Mouse (Mus musculus) thymus, postnatal 4 days (tissue): ENCODE measurements around the gene Atp12a.

Source experiments
- DNase-seq: peaks from one replicate; pipeline ENCODE4 v3.0.0; 2021

The Atp12a gene

GRCm38 (mm10) chr14:56364711-56365237 lies at the start of gene Atp12a:
Gene Atp12a (plus strand): TSS chr14:56365068.
- DNase-seq, result peak; percentile 11

- DNase-seq, result no peak
Observed at GRCm38 (mm10) chr14:56315519-56315918, 49.3 kb upstream of the Atp12a start.

- DNase-seq, result no peak
Observed at GRCm38 (mm10) chr14:56316333-56316732, 48.5 kb upstream of the Atp12a start.

GRCm38 (mm10) chr14:56322982-56323381 lies 41.9 kb upstream of the Atp12a start:
- DNase-seq, result no peak

- no peak for DNase-seq
Observed at GRCm38 (mm10) chr14:56325038-56325437, 39.8 kb upstream of the Atp12a start.

GRCm38 (mm10) chr14:56333700-56334099 lies 31.2 kb upstream of the Atp12a start:
- no peak for DNase-seq

GRCm38 (mm10) chr14:56334437-56334836 lies 30.4 kb upstream of the Atp12a start:
- no peak for DNase-seq

- DNase-seq, result no peak
Observed at GRCm38 (mm10) chr14:56336032-56336431, 28.8 kb upstream of the Atp12a start.

GRCm38 (mm10) chr14:56337075-56337474 lies 27.8 kb upstream of the Atp12a start:
- no peak for DNase-seq

GRCm38 (mm10) chr14:56337696-56338095 lies 27.2 kb upstream of the Atp12a start:
- DNase-seq, result no peak

- no peak for DNase-seq
Observed at GRCm38 (mm10) chr14:56338882-56339442, 25.9 kb upstream of the Atp12a start.

GRCm38 (mm10) chr14:56348704-56349103 lies 16.2 kb upstream of the Atp12a start:
- DNase-seq, result no peak

GRCm38 (mm10) chr14:56349541-56349940 lies 15.3 kb upstream of the Atp12a start:
- no peak for DNase-seq

- DNase-seq, result peak; percentile 61
Observed at GRCm38 (mm10) chr14:56351959-56352660, 12.8 kb upstream of the Atp12a start.

GRCm38 (mm10) chr14:56354803-56355202 lies 10.1 kb upstream of the Atp12a start:
- no peak for DNase-seq

- no peak for DNase-seq
Observed at GRCm38 (mm10) chr14:56355396-56355795, 9.5 kb upstream of the Atp12a start.

- no peak for DNase-seq
Observed at GRCm38 (mm10) chr14:56356196-56356595, 8.7 kb upstream of the Atp12a start.

GRCm38 (mm10) chr14:56358422-56358821 lies 6.4 kb upstream of the Atp12a start:
- no peak for DNase-seq

GRCm38 (mm10) chr14:56359131-56359530 lies 5.7 kb upstream of the Atp12a start:
- DNase-seq, result no peak

- DNase-seq, result no peak
Observed at GRCm38 (mm10) chr14:56365292-56365691, 424 bp downstream of the Atp12a start.

GRCm38 (mm10) chr14:56366712-56367111 lies 1.8 kb downstream of the Atp12a start:
- DNase-seq, result no peak

- DNase-seq, result peak; percentile 68
Observed at GRCm38 (mm10) chr14:56368834-56369233, 4.0 kb downstream of the Atp12a start.

- peak; percentile 88 for DNase-seq
Observed at GRCm38 (mm10) chr14:56375731-56376130, 10.9 kb downstream of the Atp12a start.

GRCm38 (mm10) chr14:56377745-56378144 lies 12.9 kb downstream of the Atp12a start:
- no peak for DNase-seq

GRCm38 (mm10) chr14:56379336-56379735 lies 14.5 kb downstream of the Atp12a start:
- DNase-seq, result no peak
